Mouse (Mus musculus) liver, postnatal 0 days (tissue): ENCODE measurements around the gene Nip7. TPM values are rescaled to one million over a fixed set of nuclear protein-coding genes. Genes with fewer than 3 reads are reported as not detected.

Source experiments
- ATAC-seq: fragments of 200-750 bp; cut with Nextera tagmentation; 2 replicates; pipeline ENCODE4 v1.8.0; 2017; ENCODE audit warnings: mild to moderate bottlenecking, moderate library complexity
- DNase-seq: peaks from one replicate; pipeline ENCODE4 v3.0.0-alpha.2; 2016
- H3K27ac ChIP-seq: fragments of 300-500 bp; sonication (generic); 2 replicates; pipeline ENCODE4 v1.5.1; 2014; ENCODE audit warnings: antibody characterized with exemption, moderate library complexity, mild to moderate bottlenecking, low read depth
- H3K27me3 ChIP-seq: fragments of 300-500 bp; sonication (generic); 2 replicates; pipeline ENCODE4 v1.6.1; 2014; ENCODE audit warnings: low read length, control low read depth, mixed read lengths; ENCODE audit not compliant: insufficient read depth
- H3K36me3 ChIP-seq: fragments of 300-500 bp; sonication (generic); replicated peaks from 2 replicates; pipeline ENCODE4 v1.6.1; 2014; ENCODE audit warnings: mild to moderate bottlenecking, control low read depth, low read length, moderate library complexity, mixed read lengths; ENCODE audit not compliant: insufficient read depth
- H3K4me1 ChIP-seq: fragments of 300-500 bp; sonication (generic); 2 replicates; pipeline ENCODE4 v1.6.1; 2014; ENCODE audit warnings: antibody characterized with exemption, mild to moderate bottlenecking, control low read depth; ENCODE audit not compliant: insufficient read depth
- H3K4me2 ChIP-seq: fragments of 300-500 bp; sonication (generic); 2 replicates; pipeline ENCODE4 v1.6.1; 2014; ENCODE audit warnings: low read depth, mild to moderate bottlenecking, low read length, moderate library complexity, mixed read lengths
- H3K4me3 ChIP-seq: fragments of 300-500 bp; sonication (generic); 2 replicates; pipeline ENCODE4 v1.5.1; 2014; ENCODE audit warnings: low read depth, low read length
- H3K9ac ChIP-seq: fragments of 300-500 bp; sonication (generic); replicated peaks from 2 replicates; pipeline ENCODE4 v1.6.1; 2014; ENCODE audit warnings: mild to moderate bottlenecking, moderate library complexity
- H3K9me3 ChIP-seq: fragments of 300-500 bp; sonication (generic); 2 replicates; pipeline ENCODE4 v1.6.1; 2016; ENCODE audit warnings: mild to moderate bottlenecking, control low read depth, low read length, mixed read lengths
- CTCF ChIP-seq: sonication (generic); IDR thresholded peaks from 2 replicates; pipeline ENCODE4 v1.5.1; 2016; ENCODE audit warnings: antibody characterized with exemption, low read depth
- EP300 ChIP-seq: IDR thresholded peaks from 2 replicates; pipeline ENCODE4 v1.6.1; 2016; ENCODE audit warnings: antibody characterized with exemption, low read depth, mild to moderate bottlenecking
- WGBS: fragments of 180-500 bp; shearing (Covaris S2); extraction: QIAGEN DNeasy Blood & Tissue Kit; methylation state at CpG from one replicate; pipeline ENCODE4 v1.1.7; 2014; ENCODE audit not compliant: insufficient replicate concordance; 5-methylcytosine and 5-hydroxymethylcytosine counted together
- polyA plus RNA-seq: library from polyadenylated mRNA; unstranded; fragments of >200 nt; fragmentation: Nextera tagmentation; extraction: Ambion mirVana; gene quantifications from 2 replicates; pipeline ENCODE4 v1.2.1, GENCODE M21; 2015

Gene Nip7
- 31.2 and 31.4 TPM in 2 replicates for polyA plus RNA-seq

DNA sequence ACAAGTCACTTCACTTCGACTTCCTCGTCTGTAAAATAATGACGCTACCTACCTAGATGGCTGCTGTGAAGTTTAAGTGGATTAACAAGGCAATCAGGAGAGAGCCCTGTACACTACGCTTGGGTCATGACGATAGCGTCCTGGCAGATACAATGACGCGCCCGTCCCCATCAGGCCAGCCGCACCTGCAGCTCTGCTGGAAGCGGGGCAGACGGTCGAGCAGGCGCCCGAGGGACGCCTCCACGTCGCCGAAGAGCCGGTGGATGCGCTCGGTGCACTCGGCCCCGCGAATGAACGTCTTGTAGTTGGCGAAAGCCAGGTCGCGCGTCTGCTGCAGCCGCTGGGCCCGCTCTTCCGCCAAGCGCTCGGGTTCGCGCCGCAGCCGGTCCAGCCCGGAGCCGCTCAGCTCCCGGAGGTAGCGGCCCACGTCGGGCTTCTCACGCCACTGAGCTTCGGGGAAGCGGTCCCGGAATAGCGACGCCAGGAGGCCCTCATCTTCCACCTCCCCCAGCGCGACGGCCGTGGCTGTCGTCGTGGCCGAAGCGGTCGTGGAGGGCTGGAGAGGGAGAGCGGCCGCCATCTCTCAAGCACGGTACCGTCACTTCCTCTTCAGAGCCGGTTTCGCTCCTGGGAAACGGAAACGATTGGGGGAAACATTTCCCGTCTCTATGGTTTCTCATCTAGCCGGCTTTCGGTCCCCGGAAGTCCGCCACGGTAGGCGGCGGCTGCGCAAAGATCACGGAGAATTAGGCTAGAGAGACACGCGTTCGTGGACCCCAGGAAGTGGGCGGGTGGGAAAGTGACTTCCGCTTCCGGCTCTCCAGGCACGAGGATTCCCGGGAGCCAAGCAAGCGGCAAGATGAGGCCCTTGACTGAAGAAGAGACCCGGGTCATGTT lies at the start of gene Nip7, which contains the start of gene Cog8:
Gene Nip7 (plus strand): TSS at position 802 of the 897 bp plus-strand sequence.
Gene Cog8 (minus strand): TSS at position 614 of the 897 bp plus-strand sequence.
- TF ChIP-seq CTCF (no peak; the same call in 1 of the 2 replicates), EP300 (peak; percentile 86; the same call in 1 of the 2 replicates)
- Histone ChIP-seq H3K27ac (peak within 1 kb of the TSS; percentile 88), H3K4me2 (peak within 1 kb of the TSS; percentile 94), H3K4me3 (peak within 1 kb of the TSS; percentile 92), H3K9me3 (no peaks in the 10 kb centered on the region), H3K27me3 (no peaks in the 10 kb centered on the region), H3K9ac (peak within 1 kb of the TSS; percentile 84), H3K4me1 (peaks cover 23% of the 10 kb centered on the region), H3K36me3 (peaks cover 42% of the 10 kb centered on the region)
- ATAC-seq (peak; percentile 94), DNase-seq (peak; percentile 95)
- WGBS, result under 1% methylated on average over 88 of the region's 88 CpGs

DNA sequence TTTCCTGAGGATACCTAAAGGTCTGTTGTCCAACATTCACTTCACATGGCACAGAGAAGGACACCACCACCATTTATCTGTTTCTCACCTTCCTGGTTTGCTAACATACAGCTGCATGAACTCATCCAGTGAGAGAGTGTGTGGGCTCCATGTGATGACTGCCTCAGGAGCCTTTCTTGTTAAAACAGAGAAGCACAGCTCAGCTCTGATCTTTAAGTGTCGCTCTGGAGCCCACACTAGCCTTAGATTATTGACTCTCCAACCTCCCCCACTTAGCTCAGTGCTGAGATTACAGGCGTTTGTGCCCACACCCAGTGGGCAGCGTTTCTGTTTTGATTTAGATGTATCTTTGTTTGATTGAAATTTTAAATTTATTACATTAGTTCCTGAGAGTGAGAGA lies 48.9 kb upstream of the Nip7 start:
- Histone ChIP-seq H3K27ac (no peak overlapping the region), H3K9me3 (no peaks in the 10 kb centered on the region), H3K9ac (no peak overlapping the region), H3K36me3 (no peaks in the 10 kb centered on the region; the same call in 1 of the 2 replicates), H3K4me3 (no peak overlapping the region), H3K4me1 (no peaks in the 10 kb centered on the region), H3K27me3 (no peaks in the 10 kb centered on the region), H3K4me2 (no peak overlapping the region)
- no peak for DNase-seq
- ATAC-seq, result no peak
- 82% methylated on average over 3 of the region's 3 CpGs for WGBS
- TF ChIP-seq EP300 (no peak), CTCF (no peak)

DNA sequence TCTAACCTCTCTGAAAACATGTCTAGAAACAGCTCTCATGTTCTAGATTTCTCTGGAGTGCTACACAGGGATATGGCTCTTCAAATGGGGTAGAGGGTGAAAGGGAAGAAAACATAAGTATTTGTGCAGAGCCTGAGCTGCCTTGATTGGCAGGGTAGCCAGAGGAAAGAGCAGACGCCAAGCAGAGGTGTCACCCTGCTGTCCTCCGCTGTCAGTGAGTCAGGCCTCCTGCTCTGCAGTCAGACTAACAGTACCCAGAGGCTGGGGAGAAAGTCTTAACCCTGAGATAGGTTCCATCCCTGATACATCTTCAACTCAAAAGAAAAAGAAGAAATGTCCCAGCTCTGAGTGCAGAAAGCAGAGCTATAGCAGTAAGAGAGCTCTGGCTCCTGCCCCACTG lies 44.0 kb upstream of the Nip7 start:
- no peak overlapping the region for H3K27ac ChIP-seq
- 76% methylated on average over 2 of the region's 2 CpGs for WGBS
- ATAC-seq (no peak), DNase-seq (no peak)
- H3K4me1 ChIP-seq, result no peaks in the 10 kb centered on the region
- H3K4me3 ChIP-seq, result no peak overlapping the region
- no peak overlapping the region for H3K9ac ChIP-seq
- TF ChIP-seq EP300 (no peak), CTCF (no peak)
- no peaks in the 10 kb centered on the region for H3K27me3 ChIP-seq
- H3K9me3 ChIP-seq, result no peaks in the 10 kb centered on the region
- H3K4me2 ChIP-seq, result no peak overlapping the region
- no peaks in the 10 kb centered on the region; the same call in 1 of the 2 replicates for H3K36me3 ChIP-seq

DNA sequence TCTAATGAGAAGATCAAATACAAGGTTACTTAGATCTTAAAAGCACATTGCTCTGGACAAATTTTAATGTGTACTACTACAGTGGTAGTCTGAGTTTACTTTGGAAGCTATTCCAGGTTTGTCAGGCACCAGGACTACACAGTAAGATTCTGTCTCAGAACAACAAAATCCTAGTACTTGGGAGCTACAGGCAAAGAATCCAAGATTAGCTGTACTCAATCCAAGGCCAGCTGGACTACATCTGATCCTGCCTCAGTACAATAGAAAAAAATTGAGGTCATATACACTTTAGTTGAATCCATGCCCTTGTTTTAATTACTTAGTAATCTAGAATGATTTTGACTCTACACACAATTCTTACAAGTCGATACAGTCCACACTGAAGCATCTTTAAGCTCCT lies 41.8 kb upstream of the Nip7 start:
- 79% methylated on average over 1 of the region's 1 CpGs for WGBS
- Histone ChIP-seq H3K4me2 (no peak overlapping the region), H3K9ac (no peak overlapping the region), H3K36me3 (no peaks in the 10 kb centered on the region; the same call in 1 of the 2 replicates), H3K9me3 (no peaks in the 10 kb centered on the region), H3K4me3 (no peak overlapping the region), H3K4me1 (no peaks in the 10 kb centered on the region), H3K27ac (no peak overlapping the region), H3K27me3 (no peaks in the 10 kb centered on the region)
- no peak for ATAC-seq
- no peak for TF ChIP-seq EP300
- TF ChIP-seq CTCF, result no peak
- DNase-seq, result no peak

DNA sequence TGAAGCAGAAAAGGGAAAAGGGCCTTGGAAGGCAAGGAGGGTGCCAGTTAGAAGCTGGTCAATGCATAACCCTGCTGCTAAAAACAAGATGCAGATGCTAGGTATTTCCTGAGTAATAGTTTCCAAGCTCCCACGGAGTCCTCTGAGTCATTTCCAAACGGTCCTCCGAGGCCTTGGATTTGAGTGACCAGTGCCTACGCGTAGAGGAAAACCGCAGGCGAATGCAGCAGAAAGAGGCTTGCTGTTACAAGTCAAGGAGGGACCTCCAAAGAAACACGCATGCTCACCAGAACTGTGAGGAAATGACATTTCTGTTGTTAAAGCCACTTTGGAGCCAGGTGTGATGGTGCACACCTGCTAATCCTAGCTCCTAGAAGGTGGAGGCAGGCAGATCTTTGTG lies 33.2 kb upstream of the Nip7 start:
- 85% methylated on average over 8 of the region's 8 CpGs for WGBS
- Histone ChIP-seq H3K9me3 (no peaks in the 10 kb centered on the region), H3K36me3 (no peaks in the 10 kb centered on the region), H3K9ac (no peak overlapping the region), H3K27me3 (no peaks in the 10 kb centered on the region), H3K4me3 (no peak overlapping the region), H3K4me1 (no peaks in the 10 kb centered on the region), H3K27ac (no peak overlapping the region), H3K4me2 (no peak overlapping the region)
- TF ChIP-seq EP300, result no peak
- no peak for TF ChIP-seq CTCF
- DNase-seq (no peak), ATAC-seq (no peak)

DNA sequence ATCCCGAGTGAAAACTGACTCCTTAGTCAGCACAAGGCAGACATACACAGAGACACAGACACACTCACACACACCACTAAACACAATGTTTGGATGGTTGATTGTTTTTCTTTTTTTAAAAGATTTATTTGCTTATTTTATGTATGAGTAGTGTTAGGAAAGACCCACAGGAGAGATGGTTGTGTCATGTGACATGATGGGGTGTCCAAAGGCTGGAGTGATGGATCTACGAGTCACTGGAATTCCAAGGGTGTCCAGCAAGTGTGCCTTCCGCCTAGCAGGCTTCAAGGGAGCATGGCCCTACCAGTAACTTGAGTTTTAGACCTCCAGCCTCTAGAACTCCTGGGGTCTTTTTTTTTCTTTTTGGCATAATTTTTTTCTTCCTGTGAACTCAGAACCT lies 27.4 kb upstream of the Nip7 start:
- DNase-seq (no peak), ATAC-seq (no peak)
- peaks cover 18% of the 10 kb centered on the region for H3K4me1 ChIP-seq
- WGBS, result 74% methylated on average over 3 of the region's 3 CpGs
- H3K9ac ChIP-seq, result no peak overlapping the region
- no peak for TF ChIP-seq EP300
- TF ChIP-seq CTCF, result no peak
- H3K36me3 ChIP-seq, result no peaks in the 10 kb centered on the region
- H3K9me3 ChIP-seq, result no peaks in the 10 kb centered on the region
- H3K27ac ChIP-seq, result no peak overlapping the region
- no peak overlapping the region for H3K4me3 ChIP-seq
- no peak overlapping the region for H3K4me2 ChIP-seq
- no peaks in the 10 kb centered on the region for H3K27me3 ChIP-seq
